Mouse (Mus musculus): ENCODE results near the gene Dnajc11.
A peak's percentile ranks its signal among the peaks of the same experiment; 100 is the strongest.

The Dnajc11 gene

GRCm38 (mm10) chr4:151985886-151986285, 52.4 kb downstream of the Dnajc11 start:
- DNase-seq (ENCODE audit: low read depth in 2 of 2, low spot score in 2 of 2), result peak in 1 of 2 experiments; percentile 27

DNA sequence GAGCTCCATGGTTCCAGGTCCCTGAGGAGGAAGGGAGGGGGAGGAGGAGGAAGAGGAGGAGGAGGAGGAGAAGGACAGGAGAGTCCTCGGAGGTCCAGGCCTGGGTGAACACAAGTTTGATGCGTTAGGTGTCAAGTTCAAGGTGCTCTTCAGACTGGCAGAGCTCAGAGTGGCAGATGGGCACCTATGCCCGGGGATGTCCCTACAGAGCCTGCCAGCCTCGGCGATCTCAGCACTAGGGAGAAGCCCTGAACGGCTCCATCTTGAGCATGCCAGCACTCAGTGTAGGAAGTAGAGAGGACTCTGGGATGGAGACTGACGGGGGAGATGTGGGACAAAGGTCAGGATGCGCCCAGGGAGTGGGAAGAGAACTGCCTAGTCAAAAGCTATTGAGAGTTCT, 53.2 kb downstream of the Dnajc11 start:
- DNase-seq (ENCODE audit: low read depth in 2 of 2, low spot score in 2 of 2), result no peak

GRCm38 (mm10) chr4:151988014-151988341, 54.5 kb downstream of the Dnajc11 start:
- no peak for DNase-seq (ENCODE audit: low read depth in 2 of 2, low spot score in 2 of 2)

GRCm38 (mm10) chr4:151988342-151989109, 55.0 kb downstream of the Dnajc11 start, which contains the start of gene Thap3:
TSS of gene Thap3 (minus strand) at chr4:151988997.
- DNase-seq (ENCODE audit: low read depth in 2 of 2, low spot score in 2 of 2), result peak; percentile 68 to 75

GRCm38 (mm10) chr4:151989110-151989488, 55.6 kb downstream of the Dnajc11 start:
- DNase-seq (ENCODE audit: low read depth in 2 of 2, low spot score in 2 of 2), result no peak

GRCm38 (mm10) chr4:151992091-151992490, 58.6 kb downstream of the Dnajc11 start:
- no peak for DNase-seq (ENCODE audit: low read depth in 2 of 2, low spot score in 2 of 2)

GRCm38 (mm10) chr4:151993035-151993434, 59.5 kb downstream of the Dnajc11 start:
- no peak for DNase-seq (ENCODE audit: low read depth in 2 of 2, low spot score in 2 of 2)

- DNase-seq (ENCODE audit: low read depth in 2 of 2, low spot score in 2 of 2), result no peak
Measured at GRCm38 (mm10) chr4:151994228-151995171, 61.0 kb downstream of the Dnajc11 start.

DNA sequence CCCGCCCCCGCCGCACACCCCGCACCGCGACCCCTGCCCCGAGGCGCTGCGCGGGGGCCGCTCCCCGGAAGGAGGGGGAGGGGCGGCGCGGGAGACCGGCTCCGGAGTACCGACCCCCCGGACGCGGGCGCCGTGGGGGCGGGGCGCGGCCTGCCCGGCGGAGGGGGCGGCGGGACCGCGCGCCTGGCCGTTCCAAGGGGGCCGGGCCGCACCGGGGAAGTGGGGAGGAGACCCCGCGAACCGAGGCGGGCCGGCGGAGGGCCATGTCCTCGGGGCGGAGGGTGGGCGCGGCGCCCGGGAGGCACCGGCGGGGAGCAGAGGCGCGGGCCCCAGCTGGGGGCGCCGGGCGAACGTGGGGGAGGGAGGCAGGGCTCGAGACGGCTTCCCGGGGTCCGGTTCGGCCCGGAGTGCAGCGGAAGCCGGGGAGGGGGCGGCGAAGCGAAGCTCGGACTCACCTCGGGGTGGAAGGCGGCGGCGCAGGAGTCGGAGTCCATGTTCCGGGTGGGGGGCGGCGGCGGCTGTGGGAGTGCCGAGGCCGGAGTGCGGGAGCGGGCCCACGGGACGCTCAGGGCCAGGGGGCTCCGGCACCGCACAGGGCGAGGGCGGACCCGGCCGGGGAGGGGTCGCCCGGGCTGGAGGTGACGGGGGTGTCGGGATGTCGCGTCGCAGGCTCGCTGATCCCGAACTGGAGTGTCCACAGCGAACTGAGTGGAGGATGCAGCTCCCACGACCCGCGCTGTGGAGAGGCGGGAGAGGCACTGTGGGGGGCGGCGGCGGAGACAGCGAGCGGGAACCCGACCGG, 62.1 kb downstream of the Dnajc11 start:
- DNase-seq (ENCODE audit: low read depth in 2 of 2, low spot score in 2 of 2), result peak in 1 of 2 experiments; percentile 20

DNA sequence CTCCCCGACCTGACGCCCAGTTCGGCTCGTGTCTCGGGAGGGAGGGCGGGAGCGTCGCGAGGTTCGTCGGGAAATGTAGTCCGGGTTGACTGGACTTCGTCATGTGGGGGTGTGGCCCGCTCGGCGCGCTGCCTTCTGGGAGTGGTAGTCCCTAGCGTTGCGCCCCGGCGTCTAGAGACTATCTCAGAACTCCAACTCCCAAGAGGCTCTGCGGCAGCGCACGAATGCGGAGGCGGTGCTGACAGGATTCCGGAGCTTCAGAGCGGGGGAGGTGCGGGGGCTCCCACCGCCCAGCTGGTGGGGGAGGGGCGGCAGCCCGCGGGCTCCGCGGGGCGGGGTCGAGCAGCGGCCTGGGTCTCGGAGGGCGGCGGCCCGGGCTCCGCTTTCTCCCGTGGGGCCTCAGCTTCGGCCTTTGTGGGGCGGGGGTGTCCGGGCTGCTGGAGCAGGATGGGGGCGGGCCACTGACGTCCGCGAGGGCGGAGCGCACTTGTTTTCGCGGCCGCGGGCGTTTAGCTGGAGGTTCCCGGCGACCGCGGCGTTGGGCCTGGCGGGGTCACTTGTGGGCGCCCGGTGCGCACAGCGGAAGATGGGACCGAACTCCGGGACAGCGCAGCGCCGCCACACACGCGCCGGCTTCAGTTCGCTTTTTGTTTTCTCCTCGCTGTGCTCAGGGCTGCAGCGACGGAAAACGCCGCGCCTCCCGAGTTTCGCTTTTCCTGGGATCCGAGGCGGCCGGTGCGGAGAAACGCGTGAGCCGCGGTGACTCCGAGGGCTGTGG, 62.9 kb downstream of the Dnajc11 start, which contains the start of gene Phf13:
TSS of gene Phf13 (minus strand) at position 86 of the 778 bp plus-strand sequence.
- DNase-seq (ENCODE audit: low read depth in 2 of 2, low spot score in 2 of 2), result peak; percentile 96 to 98

DNA sequence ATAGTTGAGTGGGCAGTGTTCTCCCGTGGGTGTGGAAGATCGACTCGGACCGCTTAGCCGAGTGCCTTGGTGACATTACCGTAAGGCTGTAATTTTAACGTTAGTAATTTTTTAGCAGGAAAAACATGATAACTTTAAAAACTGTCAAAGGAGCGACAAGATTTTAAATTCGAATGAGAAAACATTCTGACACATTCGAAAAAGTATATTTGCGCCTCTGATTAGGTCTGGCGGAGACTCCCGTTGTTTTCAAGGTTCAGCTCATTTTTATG, 63.4 kb downstream of the Dnajc11 start:
- DNase-seq (ENCODE audit: low read depth in 2 of 2, low spot score in 2 of 2), result no peak

- DNase-seq (ENCODE audit: low read depth in 2 of 2, low spot score in 2 of 2), result no peak
Measured at GRCm38 (mm10) chr4:151997701-151998100, 64.2 kb downstream of the Dnajc11 start.

DNA sequence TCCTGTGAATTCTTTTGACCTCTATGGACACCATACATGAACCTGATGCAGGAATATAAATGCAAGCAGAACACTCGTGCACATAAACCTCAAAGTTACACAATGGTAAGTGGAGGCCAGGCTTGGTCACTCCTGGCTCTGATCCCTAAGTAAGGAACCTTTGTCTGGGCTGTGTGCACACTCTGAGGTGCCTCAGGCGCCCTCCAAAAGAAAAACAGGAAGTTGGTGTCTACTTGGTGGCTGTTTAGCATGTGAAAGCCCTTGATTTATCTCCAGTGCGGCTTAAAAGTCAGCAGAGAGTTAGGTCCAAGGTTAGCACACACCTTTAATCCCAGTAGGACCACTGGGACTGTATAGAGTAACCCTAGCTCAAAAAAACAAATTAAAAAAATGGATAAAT, 66.0 kb downstream of the Dnajc11 start:
- DNase-seq (ENCODE audit: low read depth in 2 of 2, low spot score in 2 of 2), result no peak

DNA sequence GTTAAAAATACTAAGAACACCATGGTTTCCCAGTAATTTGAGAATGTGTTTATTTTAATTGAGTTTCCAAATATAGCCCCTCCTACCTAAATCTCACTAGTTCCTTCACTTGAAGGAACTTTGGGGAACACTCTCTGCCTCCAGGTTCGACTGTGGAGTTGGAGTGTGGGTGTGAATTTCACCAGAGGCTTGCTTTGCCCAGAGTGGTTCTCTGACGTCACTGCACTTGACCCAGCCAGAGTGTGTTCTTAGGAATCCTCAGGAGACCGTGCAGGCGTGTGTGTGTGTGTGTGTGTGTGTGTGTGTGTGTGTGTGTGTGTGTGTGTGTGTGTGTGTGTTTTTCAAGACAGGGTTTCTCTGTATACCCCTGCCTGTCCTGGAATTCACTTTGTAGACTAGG, 67.4 kb downstream of the Dnajc11 start:
- DNase-seq (ENCODE audit: low read depth in 2 of 2, low spot score in 2 of 2), result no peak

DNA sequence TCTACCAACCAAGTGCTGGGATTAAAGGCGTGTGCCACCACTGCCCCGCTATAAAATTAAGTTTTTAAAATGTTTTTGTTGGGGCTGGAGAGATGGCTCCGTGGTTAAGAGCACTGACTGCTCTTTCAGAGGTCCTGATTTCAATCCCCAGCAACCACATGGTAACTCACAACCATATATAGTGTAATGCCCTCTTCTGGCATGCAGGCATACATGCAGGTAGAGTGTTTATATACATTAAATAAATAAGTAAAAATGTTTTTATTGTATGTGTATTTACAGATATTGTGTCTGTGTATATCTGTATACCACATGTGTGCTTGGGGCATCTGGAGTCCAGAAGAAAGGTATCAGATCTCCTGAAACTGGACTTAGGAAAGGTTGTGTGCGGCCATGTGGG, 67.8 kb downstream of the Dnajc11 start:
- no peak for DNase-seq (ENCODE audit: low read depth in 2 of 2, low spot score in 2 of 2)

- DNase-seq (ENCODE audit: low read depth in 2 of 2, low spot score in 2 of 2), result no peak
Measured at GRCm38 (mm10) chr4:152002063-152002462, 68.6 kb downstream of the Dnajc11 start.

DNA sequence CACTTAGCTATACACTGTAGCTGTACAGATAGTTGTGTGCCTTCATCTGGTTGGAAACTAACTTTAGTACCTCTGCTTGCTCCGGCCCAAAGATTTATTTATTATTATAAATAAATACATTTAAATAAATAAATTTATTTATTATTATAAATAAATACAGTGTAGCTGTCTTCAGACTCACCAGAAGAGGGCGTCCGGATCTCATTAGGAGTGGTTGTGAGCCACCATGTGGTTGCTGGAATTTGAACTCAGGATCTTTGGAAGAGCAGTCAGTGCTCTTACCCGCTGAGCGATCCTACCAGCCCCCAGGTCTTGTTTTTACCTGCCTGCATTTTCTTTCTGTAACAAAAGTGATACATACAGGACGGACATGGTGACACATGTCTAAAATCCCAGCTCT, 72.6 kb downstream of the Dnajc11 start:
- DNase-seq (ENCODE audit: low read depth in 2 of 2, low spot score in 2 of 2), result no peak

- no peak for DNase-seq (ENCODE audit: low read depth in 2 of 2, low spot score in 2 of 2)
Measured at GRCm38 (mm10) chr4:152006812-152007211, 73.3 kb downstream of the Dnajc11 start.

GRCm38 (mm10) chr4:152007481-152008147, 74.1 kb downstream of the Dnajc11 start:
- DNase-seq (ENCODE audit: low read depth in 2 of 2, low spot score in 2 of 2), result no peak

DNA sequence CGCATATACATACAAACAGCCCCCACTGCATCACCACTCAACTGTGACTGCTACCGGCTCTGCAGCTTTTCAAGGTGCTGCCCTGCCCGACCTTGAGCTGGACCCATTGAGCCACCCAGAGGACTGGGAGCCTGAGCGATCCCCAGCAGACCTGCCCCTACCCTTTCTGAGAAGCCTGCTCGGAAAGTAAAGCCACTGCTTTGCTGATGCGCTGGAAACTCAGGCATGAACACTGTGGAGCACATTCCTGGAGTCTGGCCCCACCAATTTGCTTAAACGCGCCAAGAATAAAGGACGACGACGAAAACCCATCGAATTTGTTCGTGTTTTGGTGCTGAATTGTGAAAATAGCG, 74.6 kb downstream of the Dnajc11 start:
- no peak for DNase-seq (ENCODE audit: low read depth in 2 of 2, low spot score in 2 of 2)

Measured in CD8-positive naive resting alpha-beta T cell, adult 2 months (primary cell).